8 mouse cellular contexts compared by ENCODE assay signal in genomic region chr12:39665448-39665847, GRCm38 (mm10).
DNase-seq lines count a peak whose midpoint lies in the region; ATAC-seq lines count a peak whose summit lies in the region.
"Had no signal": no experiment of that assay in that cellular context is flagged by ENCODE, and none has a peak within 500 bp of the region (broad histone marks: within the 10 kb centered on the region; RNA-seq: fewer than 3 reads in every experiment).

No protein-coding gene starts in this region.

- H3K4me3 ChIP-seq in forebrain, embryonic 12.5 days (replicated peaks), result no peak overlapping the region
- H3K4me3 ChIP-seq in hindbrain, embryonic 10.5 days, result no peak overlapping the region

- H3K27ac ChIP-seq in forebrain, embryonic 12.5 days, result no peak overlapping the region
- no peak overlapping the region for H3K27ac ChIP-seq in hindbrain, embryonic 10.5 days
- H3K27ac ChIP-seq: macrophage had no signal

- no peaks in the 10 kb centered on the region for H3K36me3 ChIP-seq in forebrain, embryonic 12.5 days (replicated peaks)
- H3K36me3 ChIP-seq in hindbrain, embryonic 10.5 days, result no peaks in the 10 kb centered on the region

- peaks cover 10% of the 10 kb centered on the region for H3K4me1 ChIP-seq in forebrain, embryonic 12.5 days
- H3K4me1 ChIP-seq in hindbrain, embryonic 10.5 days (replicated peaks), result peaks cover 7% of the 10 kb centered on the region

- DNase-seq in NIH3T3 (ENCODE audit: low read depth), result peak; percentile 71
- DNase-seq in brain, embryonic 18.5 days (ENCODE audit: low read depth, low spot score), result peak; percentile 30
- peak; percentile 67 for DNase-seq in hindbrain, embryonic 10.5 days (ENCODE audit: low spot score)
- peak; percentile 72 for DNase-seq in layer of hippocampus, adult 11-12 months (ENCODE audit: low spot score)
- DNase-seq in lung, postnatal 10 days, result peak; percentile 72
- peak; percentile 24 for DNase-seq in retina, postnatal 7 days (ENCODE audit: low read depth, low spot score)

- no peaks in the 10 kb centered on the region for H3K27me3 ChIP-seq in forebrain, embryonic 12.5 days
- no peaks in the 10 kb centered on the region for H3K27me3 ChIP-seq in hindbrain, embryonic 10.5 days (ENCODE audit: insufficient read depth, poor library complexity, severe bottlenecking)

- H3K4me2 ChIP-seq in forebrain, embryonic 12.5 days, result no peak overlapping the region

- WGBS in forebrain, embryonic 12.5 days, result 11% methylated on average over 4 of the region's 4 CpGs
- WGBS in hindbrain, embryonic 10.5 days, result 24% methylated on average over 4 of the region's 4 CpGs

- no peak overlapping the region for H3K9ac ChIP-seq in forebrain, embryonic 12.5 days

- peak; percentile 91 for ATAC-seq in forebrain, embryonic 12.5 days (ENCODE audit: low FRiP score)

- no peaks in the 10 kb centered on the region for H3K9me3 ChIP-seq in forebrain, embryonic 12.5 days
- no peaks in the 10 kb centered on the region for H3K9me3 ChIP-seq in hindbrain, embryonic 10.5 days
